Mouse (Mus musculus): ENCODE data around the gene Tmem205.

Gene Tmem205

GRCm38 (mm10) chr9:21927208-21927753, at the start of gene Tmem205, which contains the start of gene Ccdc159:
Gene Tmem205 (minus strand): TSS chr9:21927556.
Gene Ccdc159 (plus strand): TSS chr9:21927471.
- peak; percentile 89 for DNase-seq (ENCODE audit: low spot score)

- DNase-seq (ENCODE audit: low spot score), result no peak
Observed at GRCm38 (mm10) chr9:21976626-21977175, 49.3 kb upstream of the Tmem205 start.

GRCm38 (mm10) chr9:21969304-21969703, 41.9 kb upstream of the Tmem205 start:
- no peak for DNase-seq (ENCODE audit: low spot score)

- no peak for DNase-seq (ENCODE audit: low spot score)
Observed at GRCm38 (mm10) chr9:21968883-21969282, 41.5 kb upstream of the Tmem205 start.

- DNase-seq (ENCODE audit: low spot score), result peak; percentile 28
Observed at GRCm38 (mm10) chr9:21963417-21963816, 36.1 kb upstream of the Tmem205 start, which contains the start of gene Epor. Gene Epor (minus strand): TSS chr9:21963506.

GRCm38 (mm10) chr9:21962416-21963059, 35.2 kb upstream of the Tmem205 start:
- DNase-seq (ENCODE audit: low spot score), result peak; percentile 63

GRCm38 (mm10) chr9:21962010-21962409, 34.7 kb upstream of the Tmem205 start:
- no peak for DNase-seq (ENCODE audit: low spot score)

- DNase-seq (ENCODE audit: low spot score), result no peak
Observed at GRCm38 (mm10) chr9:21961366-21961980, 34.1 kb upstream of the Tmem205 start.

GRCm38 (mm10) chr9:21960558-21961208, 33.3 kb upstream of the Tmem205 start:
- DNase-seq (ENCODE audit: low spot score), result peak; percentile 31

- no peak for DNase-seq (ENCODE audit: low spot score)
Observed at GRCm38 (mm10) chr9:21960135-21960534, 32.8 kb upstream of the Tmem205 start.

GRCm38 (mm10) chr9:21959244-21959643, 31.9 kb upstream of the Tmem205 start:
- DNase-seq (ENCODE audit: low spot score), result no peak

GRCm38 (mm10) chr9:21958372-21958771, 31.0 kb upstream of the Tmem205 start:
- no peak for DNase-seq (ENCODE audit: low spot score)

GRCm38 (mm10) chr9:21955570-21956281, 28.4 kb upstream of the Tmem205 start, which contains the start of gene Swsap1:
Gene Swsap1 (plus strand): TSS chr9:21955755.
- DNase-seq (ENCODE audit: low spot score), result peak; percentile 97

- DNase-seq (ENCODE audit: low spot score), result no peak
Observed at GRCm38 (mm10) chr9:21955225-21955569, 27.8 kb upstream of the Tmem205 start.

- DNase-seq (ENCODE audit: low spot score), result no peak
Observed at GRCm38 (mm10) chr9:21954635-21955034, 27.3 kb upstream of the Tmem205 start.

- no peak for DNase-seq (ENCODE audit: low spot score)
Observed at GRCm38 (mm10) chr9:21953600-21953999, 26.2 kb upstream of the Tmem205 start.

GRCm38 (mm10) chr9:21951977-21952376, 24.6 kb upstream of the Tmem205 start:
- no peak for DNase-seq (ENCODE audit: low spot score)

- DNase-seq (ENCODE audit: low spot score), result peak; percentile 72
Observed at GRCm38 (mm10) chr9:21950322-21950721, 23.0 kb upstream of the Tmem205 start.

GRCm38 (mm10) chr9:21948790-21949189, 21.4 kb upstream of the Tmem205 start:
- no peak for DNase-seq (ENCODE audit: low spot score)

GRCm38 (mm10) chr9:21948146-21948545, 20.8 kb upstream of the Tmem205 start:
- DNase-seq (ENCODE audit: low spot score), result no peak

- no peak for DNase-seq (ENCODE audit: low spot score)
Observed at GRCm38 (mm10) chr9:21947540-21948130, 20.3 kb upstream of the Tmem205 start.

All from ovary, postnatal 36 days (tissue).